Mouse (Mus musculus) 416B (cell line): Measurements from ENCODE around the gene Pls1.

ENCODE experiments used
- DNase-seq: peaks from one replicate; pipeline ENCODE4 v3.0.0; 2011; ENCODE audit warnings: low read depth

Pls1 gene

DNA sequence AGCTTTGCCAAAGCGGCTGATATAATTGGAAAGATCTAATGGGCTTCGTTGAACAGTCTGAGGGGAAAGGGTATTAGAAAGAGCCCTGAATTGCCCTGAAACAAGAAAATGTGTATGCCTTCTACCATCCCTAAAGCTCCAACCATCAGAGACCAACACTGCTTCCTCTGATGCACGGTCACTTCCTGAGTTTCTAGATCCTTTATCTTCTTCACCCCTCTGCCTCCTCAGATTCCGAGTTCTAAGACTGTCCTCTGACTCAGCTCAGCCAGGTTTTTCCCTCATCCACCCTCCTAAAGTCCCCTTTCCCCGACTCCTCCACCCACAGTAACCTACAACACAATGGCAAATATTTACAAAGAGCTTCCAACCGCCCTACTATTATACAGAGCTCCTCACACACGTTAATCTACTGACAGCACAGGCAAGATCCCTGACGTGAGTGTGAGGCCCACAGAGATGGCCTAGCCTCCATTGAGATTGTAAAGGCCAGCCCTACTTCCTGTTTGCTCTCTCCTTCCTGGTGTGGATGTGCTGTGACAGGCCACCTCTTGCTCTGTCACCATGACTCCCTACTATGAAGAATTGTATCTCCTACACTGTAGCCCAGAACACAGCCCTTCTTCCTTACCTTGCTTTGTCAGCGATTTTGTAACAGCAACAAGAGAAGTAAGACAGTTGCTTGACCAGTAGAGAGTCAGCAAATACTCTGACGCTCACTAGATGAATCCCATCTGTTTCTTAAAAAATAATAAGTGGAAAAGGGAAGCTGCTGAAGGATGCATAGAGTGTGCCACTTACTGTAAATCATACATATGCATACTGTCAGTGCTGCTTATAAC lies 43.3 kb downstream of the Pls1 start:
- DNase-seq, result peak; percentile 62

DNA sequence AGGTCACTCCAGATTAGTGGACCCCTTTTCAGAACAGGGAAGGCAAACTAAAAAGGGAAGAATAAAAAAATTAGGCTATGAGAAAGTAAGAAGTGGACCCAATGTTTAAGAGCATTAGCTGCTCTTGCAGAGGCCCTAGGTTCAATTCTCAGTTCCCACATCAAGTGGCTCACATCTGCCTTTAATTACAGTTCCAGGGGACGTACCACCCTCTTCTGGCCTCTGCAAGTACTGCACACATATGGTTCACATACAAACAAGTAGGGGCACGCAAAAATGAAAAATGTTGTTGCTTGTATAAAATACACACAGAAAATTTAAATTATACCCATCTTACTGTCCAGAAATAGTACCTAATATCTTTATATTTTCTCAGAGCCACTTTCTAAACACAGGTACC lies 48.8 kb downstream of the Pls1 start:
- no peak for DNase-seq

DNA sequence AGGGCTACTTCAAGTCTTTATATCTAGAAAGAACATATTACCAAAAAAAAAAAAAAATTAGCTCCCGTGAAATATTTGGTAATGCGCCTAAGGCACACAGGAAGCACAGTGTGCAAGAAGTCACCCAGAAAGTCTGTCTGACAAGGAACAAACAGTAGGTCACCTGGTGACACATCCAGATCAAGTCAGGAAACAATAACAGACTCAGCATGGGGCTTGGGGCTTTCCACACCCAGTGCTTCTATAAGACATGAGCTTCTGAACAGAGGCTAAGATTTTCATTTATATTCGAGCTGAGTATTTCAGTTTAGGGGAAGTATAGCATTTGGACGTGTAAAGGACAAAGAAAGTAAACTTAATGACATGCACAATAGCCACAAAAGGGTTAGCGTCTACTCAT lies 49.3 kb downstream of the Pls1 start:
- no peak for DNase-seq

DNA sequence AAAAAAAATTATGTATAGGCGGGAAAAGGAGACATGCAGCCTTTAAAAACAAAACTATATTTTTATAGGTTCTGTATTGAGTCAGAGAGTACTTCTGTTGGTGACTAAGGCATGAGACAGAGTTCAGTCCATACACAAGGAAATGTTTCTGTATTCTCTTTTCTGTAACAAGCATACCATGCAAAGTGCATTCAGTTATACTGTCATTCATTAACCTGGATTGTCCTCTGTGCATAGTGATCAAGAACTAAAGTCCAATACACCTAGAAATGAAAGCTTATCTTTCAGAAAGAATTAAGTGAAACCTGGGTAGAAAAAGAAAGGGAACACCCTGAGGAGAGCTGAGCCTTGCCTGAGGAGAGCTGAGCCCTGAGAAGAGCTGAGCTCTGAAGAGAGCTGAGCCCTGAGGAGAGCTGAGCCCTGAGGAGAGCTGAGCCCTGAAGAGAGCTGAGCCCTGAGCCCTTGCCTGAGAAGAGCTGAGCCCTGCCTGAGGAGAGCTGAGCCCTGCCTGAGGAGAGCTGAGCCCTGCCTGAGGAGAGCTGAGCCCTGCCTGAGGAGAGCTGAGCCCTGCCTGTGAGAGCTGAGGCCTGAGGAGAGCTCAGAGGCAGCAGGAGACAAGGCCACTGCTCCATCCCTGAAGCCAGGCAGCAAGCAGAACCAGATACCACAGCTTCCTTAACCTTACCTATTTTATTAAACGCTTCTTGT lies 49.9 kb downstream of the Pls1 start:
- DNase-seq, result no peak

DNA sequence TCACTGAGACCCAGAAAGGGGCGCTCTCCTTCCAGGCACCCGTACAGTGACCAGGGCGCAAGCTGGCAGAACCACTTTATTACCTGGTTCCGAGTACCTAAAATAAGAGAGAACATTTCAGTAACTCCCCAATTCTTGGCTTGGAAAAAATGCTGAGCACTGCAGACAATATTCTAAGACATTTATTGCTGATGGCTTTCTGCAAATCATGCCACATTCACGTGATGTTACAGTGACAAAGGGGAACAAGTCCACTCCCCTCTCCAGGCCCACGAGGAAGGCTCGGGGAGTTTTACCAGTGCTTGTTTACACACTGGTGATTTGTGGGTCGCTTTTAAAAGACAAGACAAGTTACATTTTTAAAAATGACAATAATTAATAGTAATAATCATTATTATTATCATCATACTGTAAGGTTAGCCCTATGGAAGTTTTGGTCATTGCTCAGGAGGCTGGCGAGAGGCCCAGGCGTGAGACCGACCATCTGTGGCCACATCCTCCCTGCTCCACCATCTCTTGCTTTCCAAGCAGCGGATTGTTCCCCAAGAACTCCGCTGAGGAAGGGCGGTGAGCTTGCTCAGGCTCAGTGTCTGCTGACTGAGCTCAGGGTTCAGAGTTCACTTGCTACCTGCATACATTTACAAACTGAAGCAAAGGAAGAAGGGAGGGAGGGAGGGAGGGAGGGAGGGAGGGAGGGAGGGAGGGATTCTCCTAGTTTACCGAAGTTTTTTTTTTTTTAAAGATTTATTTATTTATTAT lies 50.9 kb downstream of the Pls1 start:
- no peak for DNase-seq

DNA sequence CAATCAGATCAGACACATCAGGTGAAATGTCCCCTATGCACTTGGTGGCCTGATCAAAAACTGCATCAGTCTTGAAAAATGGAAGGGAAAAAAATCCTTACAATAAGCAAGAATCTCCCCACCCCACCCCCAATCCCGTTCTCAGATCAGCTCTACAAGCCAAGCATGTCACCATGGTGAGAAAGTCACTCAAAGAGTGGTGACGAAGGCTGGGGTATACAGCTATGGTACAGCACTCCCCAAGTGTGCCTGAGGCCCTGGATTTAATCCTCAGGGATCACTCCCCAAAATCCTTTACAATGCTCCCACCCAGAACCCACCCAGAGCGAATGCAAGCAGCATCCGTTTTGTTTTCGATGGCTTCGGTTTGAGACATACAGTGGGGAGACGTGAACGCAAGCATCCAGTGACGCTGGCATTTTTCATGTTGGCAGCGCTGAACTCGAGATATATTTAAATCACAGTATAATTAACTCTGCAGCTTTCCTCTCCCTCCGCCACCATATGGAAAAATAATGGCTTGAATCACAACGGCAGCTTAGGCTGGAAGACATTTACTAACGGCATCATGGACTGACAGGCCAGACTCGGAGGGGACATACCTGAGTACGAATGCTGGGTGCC lies 60.1 kb downstream of the Pls1 start:
- DNase-seq, result no peak

DNA sequence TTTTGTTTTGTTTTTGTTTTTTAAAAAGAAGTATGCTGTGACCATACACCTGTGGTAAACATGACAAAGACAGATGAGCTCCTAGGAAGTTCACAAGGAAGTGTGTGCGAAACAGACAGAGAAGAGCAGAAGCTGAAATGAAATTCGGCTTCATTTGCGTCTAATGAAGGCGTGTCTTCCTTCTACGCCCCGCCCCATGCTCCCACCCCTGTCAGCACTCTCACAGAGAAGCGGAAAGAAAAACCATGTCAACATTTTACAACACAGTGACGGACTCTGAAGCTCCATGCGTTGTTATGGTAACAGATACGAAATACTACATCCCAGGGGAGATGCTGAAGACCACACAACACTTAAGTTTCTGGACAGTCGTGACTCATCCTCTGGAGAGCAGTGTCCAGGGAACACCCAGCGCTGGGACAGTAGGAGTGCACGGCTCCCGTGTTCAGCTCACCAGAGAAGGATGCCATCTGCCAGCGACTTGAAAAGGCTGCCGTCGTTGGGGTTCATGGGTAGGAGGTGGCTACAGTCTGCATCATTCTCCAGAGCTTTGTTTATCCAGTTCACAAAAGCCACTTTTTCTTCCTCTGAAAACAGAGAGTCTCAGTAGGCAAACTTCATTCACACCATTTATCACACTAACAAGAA lies 61.3 kb downstream of the Pls1 start:
- DNase-seq, result no peak

DNA sequence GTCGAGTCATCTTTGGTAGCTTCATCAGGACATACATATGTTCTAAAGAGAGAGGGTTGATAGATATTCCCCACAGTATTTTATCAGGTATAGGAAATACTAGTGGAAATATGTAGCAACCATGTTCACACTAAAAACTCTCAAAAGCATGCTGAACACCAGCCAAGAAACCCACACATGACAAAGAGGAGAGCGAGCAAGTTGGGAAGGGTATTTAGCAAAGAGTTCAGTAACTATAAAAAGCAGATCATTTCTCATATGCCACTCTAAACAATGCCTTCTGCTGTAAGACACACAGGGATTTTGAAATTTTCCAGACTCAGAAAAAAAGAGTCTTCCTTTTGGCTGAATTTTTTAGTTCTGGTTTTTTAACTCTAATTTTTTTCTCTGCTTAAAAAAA lies 73.4 kb downstream of the Pls1 start:
- no peak for DNase-seq

DNA sequence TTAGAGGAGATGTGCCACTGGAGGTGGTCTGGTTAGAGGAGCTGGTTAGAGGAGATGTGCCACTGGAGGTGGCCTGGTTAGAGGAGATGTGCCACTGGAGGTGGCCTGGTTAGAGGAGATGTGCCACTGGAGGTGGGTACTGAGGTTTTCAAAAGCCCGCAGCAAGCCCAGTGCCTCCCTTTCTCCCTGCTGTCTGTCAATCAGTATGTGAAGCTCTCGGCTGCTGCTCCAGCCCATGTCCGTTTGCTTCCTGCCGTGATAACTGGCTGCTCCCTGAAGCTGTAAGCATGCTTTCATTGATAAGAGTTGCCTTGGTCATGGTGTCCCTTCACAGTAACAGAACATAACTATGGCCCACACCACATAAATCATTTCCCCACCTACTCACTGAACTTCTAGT lies 81.9 kb downstream of the Pls1 start:
- DNase-seq, result no peak

DNA sequence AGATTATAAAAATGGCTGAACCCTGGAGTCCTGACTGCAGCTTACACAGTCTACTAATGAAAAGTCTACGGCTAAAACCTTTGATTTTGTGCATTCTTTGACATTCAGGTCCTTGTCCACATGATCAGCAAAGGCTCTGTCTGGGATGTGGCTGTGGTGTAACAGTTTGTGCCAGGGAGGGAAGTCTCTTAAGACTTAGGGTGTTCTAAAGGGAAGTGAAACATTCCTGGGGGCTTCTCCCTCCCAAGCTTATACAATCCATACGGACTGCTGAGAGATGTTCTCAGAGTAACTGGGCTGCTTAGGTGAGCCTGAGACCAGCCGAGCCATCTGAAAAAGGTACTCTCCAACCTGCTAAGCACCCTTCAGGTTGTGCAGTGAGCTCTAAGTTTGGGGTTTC lies 82.9 kb downstream of the Pls1 start:
- no peak for DNase-seq

DNA sequence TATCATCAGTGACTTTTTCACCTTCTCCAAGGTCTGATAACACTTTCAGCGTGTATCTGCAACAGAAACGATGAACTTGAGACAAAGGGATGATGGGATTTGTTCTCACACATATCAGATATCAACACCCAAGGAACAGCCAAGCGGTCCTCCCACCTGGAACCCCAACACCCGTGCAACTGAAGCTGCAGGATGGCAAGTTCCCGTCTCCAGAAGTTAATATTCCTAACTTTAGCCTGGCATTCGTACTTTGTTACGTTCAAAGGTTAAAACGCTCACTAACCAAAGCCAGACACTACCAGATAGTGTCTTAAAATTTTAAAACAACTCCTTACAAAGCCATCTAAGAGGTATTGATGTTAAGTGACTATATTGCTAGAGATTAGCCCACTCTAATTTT lies 83.7 kb downstream of the Pls1 start:
- no peak for DNase-seq

DNA sequence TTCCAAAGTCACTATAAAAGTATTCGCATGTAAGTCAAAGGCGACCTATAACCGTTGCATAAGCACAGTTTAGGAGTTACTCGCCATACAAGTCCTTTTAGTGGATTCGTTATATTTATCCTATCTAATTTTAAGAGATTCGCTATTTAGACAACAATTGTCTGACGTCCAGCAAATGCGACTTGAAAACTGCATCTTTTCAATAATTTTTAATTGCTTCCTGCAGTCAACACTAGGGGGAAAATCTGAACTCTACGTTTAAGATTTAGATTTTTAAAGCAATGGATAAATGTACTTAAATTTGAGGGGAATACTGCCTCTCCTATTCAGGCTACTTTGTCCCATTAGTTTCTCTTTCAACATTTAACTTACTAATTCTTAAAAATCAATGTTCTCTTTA lies 94.4 kb downstream of the Pls1 start:
- DNase-seq, result no peak

DNA sequence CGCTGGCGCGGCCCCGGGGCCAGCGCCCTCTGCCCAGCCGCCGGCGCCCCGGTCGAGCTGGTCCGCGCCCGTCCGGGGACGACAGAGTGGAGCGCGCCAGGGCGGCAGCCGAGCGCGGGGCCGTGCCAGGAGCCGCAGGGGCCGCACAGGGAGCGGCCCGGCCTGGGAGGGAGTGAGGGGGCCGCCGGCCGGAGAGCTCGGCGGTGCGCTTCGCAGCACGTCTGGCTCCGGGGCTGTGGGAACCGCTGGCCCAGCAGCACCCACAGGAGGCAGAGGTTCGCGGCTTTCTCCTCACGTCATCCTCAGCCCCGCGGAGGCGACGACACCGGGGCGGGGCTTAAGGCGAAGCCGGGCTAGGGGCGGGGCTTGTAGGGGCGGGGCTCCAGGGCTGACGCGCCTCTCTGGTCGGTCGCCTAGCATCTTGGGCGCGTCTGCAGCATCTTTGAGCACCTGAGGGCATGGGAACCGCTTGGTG lies 95.0 kb downstream of the Pls1 start, which contains the start of gene Trpc1:
TSS of gene Trpc1 (minus strand) at position 339 of the 475 bp plus-strand sequence.
- no peak for DNase-seq

DNA sequence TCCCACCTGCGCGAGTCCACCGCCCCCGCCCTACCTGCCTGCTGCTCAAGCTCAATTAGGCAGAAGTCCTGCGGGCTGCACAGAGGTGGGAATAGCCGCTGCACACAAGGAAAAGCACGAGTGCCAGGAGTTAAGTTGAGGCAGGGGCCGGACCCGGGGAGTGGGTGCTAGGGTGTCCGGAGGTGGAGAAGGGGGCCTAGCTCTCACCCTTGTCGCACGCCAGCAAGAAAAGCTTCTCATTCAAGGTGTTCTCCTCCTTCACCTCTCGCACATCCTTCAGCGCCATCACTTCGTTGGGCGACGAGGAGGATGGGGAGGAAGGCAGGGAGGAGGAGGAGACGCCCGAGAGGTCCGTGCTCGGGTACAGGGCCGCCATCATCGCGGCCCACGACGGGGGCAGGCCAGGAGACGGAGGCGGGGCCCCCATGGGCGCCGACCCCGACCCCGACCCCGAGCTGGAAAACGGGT lies 95.6 kb downstream of the Pls1 start:
- no peak for DNase-seq

DNA sequence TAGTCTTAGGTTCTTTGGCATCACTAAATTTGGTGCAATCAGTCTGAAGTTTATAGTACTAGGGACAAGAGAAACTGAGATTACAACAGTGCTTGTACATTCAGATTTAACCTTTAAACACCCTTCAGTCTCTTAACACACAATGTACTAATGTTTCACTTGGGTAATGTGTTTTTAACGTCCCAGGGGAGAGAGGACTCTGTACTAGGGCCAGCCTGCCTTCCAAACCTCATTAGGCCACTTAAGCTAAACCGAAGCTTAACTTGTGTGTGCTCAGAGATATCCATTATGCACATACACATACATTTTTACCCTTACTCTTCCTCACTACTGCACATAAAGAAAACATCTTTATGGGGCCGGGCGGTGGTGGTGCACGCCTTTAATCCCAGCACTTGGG lies 97.8 kb downstream of the Pls1 start:
- no peak for DNase-seq

DNA sequence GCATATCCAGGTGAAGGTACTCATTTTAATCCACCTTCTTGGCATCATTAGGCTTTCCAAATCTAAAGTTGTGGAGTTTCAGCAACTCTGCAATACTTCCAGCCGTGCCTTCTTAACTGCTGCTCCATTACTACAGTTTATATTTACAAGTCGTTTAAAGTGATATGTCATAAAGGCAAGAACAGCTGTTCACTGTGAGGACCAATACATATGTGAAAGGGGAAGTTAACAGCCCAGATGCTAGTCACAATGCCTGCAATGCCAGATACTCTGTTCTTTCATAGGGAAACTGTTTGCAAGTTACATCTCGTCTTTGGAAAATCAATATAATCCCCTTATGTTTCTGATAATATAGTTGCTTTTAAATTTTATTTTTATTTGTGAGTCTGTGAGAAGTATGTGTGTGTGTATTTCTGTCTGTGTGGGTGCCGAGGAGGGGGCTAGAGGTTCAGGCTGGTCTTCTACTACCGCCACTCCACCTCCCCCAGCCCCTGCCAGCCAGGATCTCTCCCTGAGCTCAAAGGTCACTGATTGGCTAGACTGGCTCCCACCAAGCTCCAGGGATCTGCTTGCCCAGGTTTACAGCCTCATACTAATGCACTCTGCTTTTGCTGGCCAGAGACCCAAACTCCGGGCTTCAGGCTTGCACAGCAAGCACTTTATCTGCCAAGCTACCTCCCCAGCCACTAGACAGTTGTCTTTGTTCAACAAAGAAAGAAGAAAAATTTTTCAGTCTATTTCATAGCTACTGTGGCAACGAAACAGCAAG lies 100.1 kb downstream of the Pls1 start:
- DNase-seq, result no peak

DNA sequence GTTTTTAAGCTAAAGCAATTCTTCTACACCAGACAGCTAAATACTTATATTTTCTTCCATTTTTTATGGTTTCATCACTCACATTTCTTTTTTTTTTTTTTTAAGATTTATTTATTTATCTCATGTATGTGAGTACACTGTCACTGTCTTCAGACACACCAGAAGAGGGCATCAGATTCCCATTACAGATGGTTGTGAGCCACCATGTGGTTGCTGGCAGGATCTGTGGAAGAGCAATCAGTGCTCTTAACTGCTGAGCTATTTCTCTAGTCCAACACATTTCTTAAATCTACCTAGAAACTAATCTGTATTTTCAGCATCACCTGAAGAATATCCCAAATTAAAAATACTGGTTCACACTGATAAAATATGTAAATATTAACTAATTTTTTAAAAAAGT lies 108.9 kb downstream of the Pls1 start:
- no peak for DNase-seq

DNA sequence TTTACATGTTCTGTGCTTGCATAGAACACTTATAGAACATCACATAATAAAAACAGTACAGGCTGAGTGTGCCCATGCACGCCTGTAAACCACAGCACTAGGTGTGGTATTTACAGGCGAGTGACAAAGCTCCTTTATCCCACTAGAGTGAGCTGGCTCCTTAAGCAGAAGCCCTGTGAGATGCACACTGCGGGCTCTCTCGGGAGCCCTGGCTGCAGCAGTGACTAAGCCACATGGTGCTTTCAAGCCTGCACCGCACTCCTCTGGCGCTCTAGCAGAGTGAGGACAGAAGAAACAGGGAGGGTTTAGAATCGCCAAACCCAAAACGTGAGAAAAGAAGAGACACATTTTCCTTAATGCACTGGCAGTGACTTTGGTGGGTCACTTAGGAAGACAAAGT lies 132.5 kb downstream of the Pls1 start:
- no peak for DNase-seq

DNA sequence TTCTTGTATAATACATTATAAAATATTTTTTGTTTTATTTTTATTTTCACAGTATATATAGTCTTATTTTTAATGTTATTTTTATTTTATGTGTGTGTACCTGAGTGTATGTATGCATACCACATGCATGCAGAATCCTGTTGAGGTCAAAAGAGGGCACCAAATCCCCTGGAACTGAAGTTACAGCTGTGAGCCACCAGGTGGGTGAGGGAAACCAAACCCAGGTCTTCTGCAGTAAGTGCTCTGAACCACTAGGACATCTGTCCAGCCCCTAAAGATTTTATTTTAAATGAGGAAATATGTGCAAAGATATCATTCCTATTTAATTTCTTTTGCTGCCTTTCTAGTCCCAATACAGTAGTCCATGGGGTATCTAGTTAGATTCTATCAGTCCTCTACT lies 136.2 kb downstream of the Pls1 start:
- peak; percentile 24 for DNase-seq

DNA sequence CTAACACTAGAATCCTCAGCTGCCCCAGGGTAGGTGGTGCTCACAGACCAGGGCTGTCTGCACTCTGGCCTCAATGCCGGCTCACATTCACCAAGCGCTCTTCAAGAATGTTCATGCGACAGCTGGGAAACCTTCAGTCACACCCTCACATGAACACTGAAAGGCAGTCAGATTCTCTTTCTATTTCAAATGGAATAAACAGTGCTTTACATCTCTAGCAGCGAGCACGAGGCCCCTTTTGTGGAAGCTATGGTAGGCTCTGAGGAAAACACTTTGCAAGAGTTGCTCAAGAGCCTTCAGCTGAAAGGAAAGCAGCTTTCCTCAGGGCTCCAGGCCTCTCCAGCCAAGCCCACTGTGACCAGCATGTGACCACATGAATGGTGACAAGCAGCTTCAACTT lies 139.7 kb downstream of the Pls1 start:
- no peak for DNase-seq

DNA sequence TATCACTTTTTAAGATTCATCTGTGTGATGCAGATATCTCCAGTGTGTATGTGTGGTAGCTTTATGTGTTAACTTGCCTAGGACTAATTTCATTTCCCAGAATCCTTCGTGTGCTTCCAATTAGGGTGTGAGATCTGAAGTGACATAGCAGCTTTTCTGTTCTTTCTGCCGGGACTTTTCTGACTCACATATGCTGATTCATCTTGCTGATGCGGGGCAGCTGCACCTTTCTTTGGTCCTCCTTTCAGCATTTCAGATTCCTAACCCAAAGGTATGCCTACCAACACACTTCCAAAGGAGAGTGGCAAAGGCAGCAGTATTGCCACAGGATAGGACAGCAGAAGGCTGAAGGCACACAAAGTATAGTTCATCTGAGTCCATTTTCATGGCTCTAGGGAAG lies 141.0 kb downstream of the Pls1 start:
- DNase-seq, result no peak
